Mouse (Mus musculus) liver, adult (tissue): ENCODE results near the gene Zfp568.

ENCODE experiments used
- GATA4 ChIP-seq: IDR thresholded peaks from 2 replicates; pipeline ENCODE4 v1.6.1; 2014; ENCODE audit warnings: mild to moderate bottlenecking, low read length; ENCODE audit not compliant: insufficient replicate concordance

Gene Zfp568

DNA sequence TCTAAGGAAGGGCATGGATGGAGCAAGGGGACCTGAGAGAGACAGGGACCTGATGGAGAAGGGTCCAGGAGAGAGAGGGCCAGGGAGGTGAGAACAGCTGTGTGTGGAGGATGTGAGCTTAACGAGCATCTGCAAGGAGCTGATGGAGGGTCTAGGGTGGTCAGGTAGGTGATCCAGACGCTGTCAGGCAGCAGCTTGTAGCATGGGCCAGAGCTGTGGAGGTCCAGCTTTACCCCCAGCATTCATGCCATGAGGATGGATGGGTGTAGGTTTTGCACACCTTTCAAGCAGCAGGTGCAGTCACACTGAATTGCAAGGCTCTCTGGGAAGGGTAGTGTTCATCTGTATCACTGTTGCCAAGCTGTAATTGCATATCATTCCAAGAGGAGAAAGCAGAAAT lies 35.8 kb downstream of the Zfp568 start:
- no peak for TF ChIP-seq GATA4

DNA sequence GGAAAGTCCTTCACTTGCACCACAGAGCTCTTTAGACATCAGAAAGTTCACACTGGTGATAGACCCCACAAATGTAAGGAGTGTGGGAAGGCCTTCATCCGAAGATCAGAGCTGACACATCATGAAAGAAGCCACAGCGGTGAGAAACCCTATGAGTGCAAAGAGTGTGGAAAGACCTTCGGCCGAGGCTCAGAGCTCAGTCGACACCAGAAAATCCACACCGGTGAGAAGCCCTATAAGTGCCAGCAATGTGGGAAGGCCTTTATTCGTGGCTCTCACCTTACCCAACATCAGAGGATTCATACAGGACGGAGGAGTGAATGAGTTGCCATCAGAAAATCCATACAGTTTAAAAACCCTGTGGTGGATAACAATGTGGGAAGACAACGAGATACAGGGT lies 39.6 kb downstream of the Zfp568 start:
- no peak for TF ChIP-seq GATA4

DNA sequence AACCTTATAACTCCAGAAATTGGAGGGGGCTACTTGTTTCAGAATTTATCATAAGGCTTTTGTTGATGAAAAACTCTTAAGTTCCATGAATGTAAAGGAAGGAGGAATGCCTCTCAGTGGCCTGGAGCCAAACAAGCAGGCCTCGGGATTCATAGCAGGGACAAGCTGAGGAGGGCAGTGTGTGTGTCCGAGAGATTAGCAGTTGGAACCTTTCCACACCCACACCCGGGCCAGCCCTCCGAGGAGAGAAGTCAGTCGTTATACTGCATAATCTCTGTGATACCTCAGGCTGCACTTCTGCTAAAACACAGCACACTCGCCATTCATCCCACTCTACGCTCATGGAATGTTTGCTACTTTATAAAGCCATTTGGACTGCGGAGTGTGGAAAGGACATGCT lies 40.0 kb downstream of the Zfp568 start:
- TF ChIP-seq GATA4 = no peak

DNA sequence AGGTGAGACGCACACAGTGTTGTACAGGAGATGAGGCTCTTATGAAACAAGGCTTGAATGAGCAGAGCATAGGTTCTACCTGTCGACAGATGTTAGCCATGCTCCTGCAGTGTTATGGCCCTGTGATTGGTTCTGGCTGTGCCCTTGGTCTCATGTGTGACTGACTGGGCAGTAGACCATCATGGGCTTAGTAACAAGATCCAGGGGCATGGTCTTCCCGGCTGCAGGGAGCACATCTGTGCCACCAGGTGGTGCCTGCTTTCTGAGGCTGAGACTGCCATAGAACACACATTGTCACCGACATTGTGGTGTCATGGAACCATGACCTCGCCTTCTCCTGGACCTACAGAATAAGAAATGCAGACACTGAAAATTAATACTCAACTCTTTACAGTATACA lies 41.6 kb downstream of the Zfp568 start:
- no peak for TF ChIP-seq GATA4

DNA sequence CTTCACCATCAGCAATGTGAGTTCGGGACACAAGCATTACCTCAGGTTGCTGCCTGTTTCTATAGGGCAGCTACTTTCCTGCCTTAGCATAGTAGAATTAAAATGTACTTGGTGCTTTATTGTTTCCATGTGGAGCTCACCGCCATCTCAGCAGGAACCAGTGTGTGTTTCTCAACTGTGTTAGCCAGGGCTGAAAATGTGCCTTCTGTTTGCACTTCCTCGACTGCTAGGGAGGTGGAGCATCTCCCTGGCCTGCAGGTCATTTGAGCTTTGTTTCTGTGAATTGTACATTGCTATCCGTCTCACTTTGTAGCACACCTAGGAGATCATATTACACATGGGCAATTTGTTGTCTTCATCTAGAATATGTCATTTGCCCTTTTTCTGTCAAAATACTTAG lies 43.6 kb downstream of the Zfp568 start:
- TF ChIP-seq GATA4 = no peak

DNA sequence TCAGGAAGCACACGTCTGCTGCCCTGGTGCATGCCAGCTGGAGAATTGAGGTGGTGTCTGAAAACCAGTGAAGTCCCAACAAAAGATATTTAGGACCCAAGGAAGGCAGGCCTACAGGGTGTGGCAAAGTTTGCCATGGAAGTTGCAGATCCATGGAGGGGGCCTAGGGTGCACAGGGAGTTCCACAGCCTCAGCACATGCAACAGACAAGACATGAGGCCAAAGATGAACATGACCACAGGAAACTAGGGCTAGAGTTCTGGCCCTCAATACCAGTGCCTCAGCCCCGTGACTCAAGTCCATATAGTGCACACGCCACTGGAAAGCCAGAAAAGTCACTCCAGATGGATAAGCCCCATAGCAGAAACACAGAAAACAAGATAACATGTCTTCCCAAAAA lies 44.8 kb downstream of the Zfp568 start:
- TF ChIP-seq GATA4 = no peak

DNA sequence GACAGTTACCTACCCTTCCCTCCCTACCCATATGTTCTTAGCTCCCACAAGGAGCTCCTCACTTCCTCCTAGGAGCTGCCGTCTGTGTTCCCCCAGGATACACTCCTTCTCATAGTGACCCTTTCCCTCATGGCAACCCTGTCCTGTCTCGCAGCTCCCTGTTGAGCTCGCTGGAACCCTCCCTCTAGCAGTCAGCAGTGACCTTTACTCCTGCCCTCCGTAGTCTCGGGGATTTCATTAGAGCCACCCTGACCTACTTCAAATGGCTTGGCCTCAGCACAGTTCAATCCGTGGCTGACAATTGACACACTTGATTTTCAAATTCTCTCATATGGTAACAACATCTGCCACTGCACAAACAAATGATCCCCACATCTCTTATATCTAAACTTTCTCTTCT lies 46.9 kb downstream of the Zfp568 start:
- no peak for TF ChIP-seq GATA4

DNA sequence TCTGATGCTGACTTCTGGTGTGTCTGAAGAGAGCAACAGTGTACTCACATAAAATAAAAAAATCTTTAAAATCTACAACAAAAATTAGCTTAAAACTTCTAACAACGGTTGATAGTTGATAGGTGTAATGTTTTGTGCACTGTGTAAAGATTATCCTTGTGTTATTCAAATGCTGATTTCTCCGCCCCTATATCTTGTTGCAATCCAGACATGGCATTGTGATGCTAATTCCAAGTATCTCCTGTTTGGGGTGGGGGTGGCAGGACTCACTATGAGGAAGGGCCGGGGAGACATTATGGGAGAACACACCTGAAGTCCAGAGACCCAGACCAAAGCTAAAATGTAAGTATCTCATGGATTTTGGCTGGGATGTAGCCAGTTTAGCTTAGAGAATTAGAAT lies 47.6 kb downstream of the Zfp568 start:
- no peak for TF ChIP-seq GATA4

DNA sequence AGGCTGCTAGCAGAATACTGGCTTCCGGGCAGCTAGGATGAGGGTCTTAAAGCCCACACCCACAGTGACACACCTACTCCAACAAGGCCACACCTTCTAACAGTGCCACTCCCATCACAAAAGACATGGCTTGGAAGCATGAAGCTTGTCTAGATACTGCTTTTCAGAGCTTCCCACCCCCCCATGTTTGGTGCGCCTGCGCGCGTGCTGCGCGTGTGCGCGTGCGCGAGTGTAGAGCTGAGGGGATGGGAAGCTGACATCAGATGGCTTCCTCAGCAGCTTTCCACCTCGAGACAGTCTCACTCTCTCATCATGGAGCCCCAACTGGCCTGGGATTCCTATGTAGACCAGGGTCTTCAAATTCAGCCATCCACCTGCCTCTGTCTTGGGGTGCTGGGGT lies 50.6 kb downstream of the Zfp568 start:
- no peak for TF ChIP-seq GATA4

DNA sequence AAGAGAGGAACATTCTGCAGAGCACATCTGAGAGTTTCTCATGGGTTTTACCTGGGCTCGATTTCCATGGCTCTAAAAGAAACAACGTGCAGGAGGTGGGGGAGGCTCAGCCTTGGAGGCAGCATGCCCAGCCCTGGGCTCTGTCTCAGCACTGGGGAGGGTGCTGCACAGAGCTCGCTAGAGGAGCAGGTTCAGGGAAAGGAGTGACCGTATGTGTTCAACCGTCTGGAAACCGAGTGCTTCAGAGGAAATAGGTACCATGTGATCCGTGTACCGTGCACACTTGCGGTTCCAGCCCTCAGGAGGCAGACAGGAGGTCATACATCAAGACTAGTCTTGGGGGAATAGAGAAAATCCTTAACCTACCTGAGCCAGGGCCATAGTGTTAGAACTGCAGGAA lies 60.6 kb downstream of the Zfp568 start:
- no peak for TF ChIP-seq GATA4

DNA sequence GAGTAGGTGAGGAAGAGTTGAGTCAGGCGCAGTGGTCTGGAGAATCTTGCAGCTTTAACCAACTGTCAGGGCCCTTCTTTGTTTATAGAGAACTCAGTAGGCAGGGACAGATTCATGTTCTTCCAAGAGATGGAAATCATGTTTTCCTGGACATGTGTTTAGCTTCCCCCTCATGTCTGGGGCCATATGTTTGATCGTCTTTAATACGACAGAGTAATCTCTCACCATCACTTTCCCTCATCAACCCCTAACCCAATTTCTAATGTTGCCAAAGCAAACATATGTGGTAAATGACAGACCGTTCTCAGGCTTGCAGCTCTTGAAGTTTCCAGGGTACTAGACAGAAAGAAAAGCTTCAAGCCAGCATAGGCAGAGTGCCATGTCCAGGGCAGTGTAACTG lies 64.4 kb downstream of the Zfp568 start:
- TF ChIP-seq GATA4 = no peak

DNA sequence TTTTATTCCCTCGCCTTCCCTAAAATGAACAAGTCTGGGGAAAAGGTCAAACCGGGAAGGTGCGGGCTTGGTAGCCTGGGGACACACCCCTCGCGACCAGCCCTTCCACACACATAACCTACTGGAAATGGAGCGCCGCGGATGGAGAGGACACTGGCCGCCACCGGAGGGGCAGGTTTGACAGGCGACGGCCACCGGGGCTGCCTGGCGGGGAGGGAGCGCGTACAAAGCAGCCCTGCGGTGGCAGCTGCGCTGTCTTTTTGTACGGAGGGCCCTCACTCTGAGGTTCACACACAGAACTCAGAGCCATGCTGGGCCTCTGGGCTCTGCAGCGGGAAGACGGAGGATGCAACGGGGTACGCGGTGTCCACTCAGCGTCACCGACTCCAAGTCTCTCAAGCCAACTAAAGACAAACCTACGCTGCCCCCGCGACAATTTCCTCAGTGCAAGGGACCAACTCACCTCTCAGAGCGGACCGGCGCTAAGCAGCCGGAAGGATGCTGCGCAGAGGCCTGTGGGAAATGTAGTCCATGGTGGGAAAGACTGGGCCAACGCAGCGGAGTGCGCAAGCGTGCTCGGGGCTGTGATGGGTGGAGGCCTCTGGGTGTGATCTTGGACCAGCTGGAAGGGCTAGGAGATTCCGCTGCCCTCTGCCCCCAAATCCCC lies 67.3 kb downstream of the Zfp568 start, which contains the start of gene Zfp14:
TSS of gene Zfp14 (minus strand) at position 499 of the 667 bp plus-strand sequence.
- TF ChIP-seq GATA4 = no peak

DNA sequence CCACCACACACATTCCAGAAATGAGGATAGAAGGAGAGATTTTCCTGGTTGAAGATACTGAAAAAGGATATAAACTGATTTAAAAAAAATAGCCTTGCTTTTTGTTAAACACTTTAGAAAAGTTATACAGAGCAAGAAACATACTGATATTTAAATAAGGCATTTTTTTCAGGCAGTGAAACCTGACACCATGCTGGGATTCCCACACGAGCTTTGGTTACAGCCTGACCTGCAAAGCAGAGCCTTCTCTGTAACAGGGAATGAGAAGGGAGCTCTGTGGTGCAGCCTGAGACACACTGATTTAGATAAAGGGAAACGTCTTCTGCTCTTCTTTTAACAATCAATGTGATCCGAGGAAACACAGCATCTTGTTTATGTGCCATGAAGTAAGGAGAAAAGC lies 69.8 kb downstream of the Zfp568 start:
- no peak for TF ChIP-seq GATA4

DNA sequence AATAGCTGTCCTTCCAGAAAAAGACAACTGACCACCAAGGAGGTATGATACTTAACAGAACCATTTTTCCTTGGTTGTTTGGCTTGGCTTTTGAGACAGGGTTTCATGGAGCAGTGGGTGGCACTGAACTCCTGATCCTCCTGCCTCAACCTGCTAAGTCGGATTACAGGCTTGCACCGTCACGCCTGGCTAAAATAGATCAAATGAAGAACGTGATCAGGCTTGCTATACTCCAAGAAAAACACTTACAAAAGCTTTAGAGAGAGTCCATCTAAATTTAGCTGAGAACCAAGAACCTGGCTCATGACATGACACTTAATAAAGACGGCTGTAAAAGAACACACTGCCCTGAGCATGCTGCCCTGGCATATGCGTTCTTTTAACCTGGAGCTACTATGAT lies 76.6 kb downstream of the Zfp568 start:
- TF ChIP-seq GATA4 = no peak

DNA sequence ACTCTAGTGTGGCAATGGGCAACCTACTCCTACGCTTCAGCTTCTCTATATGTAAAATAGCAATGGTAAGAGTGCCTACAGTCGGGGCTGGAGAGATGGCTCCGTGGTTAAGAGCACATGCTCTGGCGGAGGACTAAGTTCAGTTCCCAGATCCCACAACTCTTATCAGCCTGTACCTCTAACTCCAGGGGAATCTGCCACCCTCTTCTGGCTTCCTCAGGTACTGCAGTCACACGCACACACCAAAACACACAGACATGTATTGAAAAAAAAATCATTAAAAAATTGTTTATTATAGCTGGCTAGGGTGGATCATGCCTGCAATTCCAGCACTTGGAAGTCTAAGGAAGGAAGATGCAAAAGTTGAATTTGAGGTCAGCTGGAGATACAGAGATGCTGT lies 78.7 kb downstream of the Zfp568 start:
- no peak for TF ChIP-seq GATA4

DNA sequence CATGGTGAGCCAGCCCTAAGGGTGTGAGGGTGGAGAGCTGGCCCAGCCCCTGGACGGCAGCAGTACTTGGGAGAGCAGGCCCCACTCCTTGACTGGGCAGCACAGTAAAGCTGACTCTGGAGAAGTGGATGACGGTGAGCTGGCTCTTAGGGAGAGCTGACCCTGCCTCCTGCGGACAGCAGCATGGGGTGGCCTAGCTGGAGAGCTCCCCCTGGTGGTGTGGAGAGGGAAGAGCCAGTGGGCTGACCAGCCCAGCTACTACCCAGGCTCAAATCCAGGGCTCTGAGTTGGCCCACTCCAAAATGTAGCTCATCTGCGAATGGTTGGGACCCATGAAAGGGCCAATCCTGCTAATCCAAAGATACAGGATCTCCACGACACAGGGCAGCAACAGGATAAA lies 80.9 kb downstream of the Zfp568 start:
- TF ChIP-seq GATA4 = no peak
